Mouse (Mus musculus) embryonic fibroblast, embryonic 13.5 days (primary cell): ENCODE measurements around the gene Olfr312.

Experiments used
- CTCF ChIP-seq: IDR thresholded peaks from 2 replicates; pipeline ENCODE4 v1.5.1; 2011; ENCODE audit warnings: mild to moderate bottlenecking, control low read depth, low read length, moderate library complexity, borderline replicate concordance; ENCODE audit not compliant: insufficient read depth
- POLR2A ChIP-seq: IDR thresholded peaks from 2 replicates; pipeline ENCODE4 v1.6.1; 2011; ENCODE audit warnings: low read depth, mild to moderate bottlenecking, control low read depth, low read length, moderate library complexity

GRCm38 (mm10) chr11:58799747-58800146 lies 29.3 kb upstream of the Olfr312 start:
- TF ChIP-seq CTCF (no peak), POLR2A (no peak)
